Mouse (Mus musculus): ENCODE data around the gene Mrpl2.

Gene Mrpl2

DNA sequence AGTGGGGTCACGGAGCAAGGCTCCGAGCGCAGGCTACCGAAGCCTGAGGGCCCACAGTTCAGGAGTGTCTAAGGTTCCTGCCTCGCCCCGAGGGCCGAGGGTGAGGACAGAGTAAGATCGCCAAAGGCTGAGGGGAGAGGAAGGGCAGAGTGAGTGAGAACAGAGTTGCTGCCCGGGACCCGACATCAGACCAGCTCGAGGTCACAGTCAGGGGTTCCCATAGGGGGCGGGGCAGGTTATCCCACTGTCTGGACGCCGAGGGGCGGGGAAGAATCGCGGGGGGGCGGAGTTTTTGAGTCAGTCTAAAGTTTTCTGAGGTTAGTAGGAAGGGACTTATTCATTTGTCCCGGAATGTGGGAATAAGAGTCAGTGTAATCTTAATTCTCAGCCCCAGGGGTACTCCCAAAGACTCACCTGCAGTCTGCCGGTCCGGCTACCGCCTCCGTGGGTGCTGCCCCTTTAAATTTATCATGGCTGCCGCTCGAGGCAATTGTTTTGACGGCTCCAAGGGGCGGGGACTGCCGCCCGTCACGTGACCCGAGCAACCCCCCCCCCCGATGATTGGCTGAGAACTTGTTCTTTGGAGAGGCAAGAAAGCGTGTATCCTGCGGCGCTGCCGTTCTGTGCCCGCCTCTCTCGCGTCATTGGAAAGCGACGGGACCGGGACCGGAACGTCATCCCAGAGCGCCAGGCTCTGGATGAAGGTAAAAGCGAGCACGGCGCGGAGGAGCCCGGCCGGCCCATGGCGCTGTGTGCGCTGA lies at the start of gene Mrpl2, which contains the start of gene Klc4:
Gene Mrpl2 (plus strand): TSS at position 669 of the 761 bp plus-strand sequence.
Gene Klc4 (minus strand): TSS at position 462 of the 761 bp plus-strand sequence.
- DNase-seq (ENCODE audit: extremely low spot score, low spot score), result peak; percentile 100

- no peak for DNase-seq (ENCODE audit: extremely low spot score, low spot score)
Observed at GRCm38 (mm10) chr17:46597956-46598355, 48.1 kb upstream of the Mrpl2 start.

GRCm38 (mm10) chr17:46598963-46599362 lies 47.1 kb upstream of the Mrpl2 start:
- no peak for DNase-seq (ENCODE audit: extremely low spot score, low spot score)

DNA sequence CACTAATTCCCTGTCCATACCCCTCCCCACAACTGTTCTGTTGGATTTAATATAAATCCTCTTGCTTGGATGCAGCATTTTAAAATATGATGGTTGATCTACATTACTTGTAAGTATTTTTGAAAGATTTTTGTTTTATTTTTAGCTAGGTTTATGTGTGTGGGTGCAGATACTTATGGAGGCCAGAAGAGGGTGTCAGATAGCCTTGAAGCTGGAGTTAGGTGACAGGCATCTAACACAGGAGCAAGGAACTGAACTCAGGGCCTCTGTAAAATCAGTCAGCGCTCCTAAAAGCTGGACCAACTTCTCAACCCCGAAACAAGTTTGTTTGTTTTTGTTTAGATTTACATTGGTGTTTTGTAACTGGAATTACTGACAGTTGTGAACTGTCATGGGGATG lies 45.5 kb upstream of the Mrpl2 start:
- DNase-seq (ENCODE audit: extremely low spot score, low spot score), result no peak

DNA sequence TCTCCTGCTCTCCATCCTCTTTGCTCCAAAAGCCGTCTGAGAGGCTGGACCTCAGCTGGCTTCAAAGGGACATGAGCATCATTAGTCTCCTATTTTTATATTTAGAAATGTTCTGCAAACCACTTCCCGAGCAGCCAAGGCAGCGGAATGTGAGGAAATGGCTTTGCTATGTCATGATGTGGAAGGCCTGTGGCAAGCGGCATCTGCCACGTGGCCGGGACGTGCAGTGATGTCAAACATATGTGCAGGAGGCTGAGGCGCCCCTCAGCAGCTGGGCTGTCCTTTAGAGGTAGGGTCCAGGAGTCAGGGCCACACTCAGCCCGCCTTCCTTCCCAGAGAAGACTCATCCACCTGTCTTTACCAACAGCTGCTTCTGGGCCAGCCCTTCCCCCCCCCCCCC lies 43.8 kb upstream of the Mrpl2 start:
- no peak for DNase-seq (ENCODE audit: extremely low spot score, low spot score)

- DNase-seq (ENCODE audit: extremely low spot score, low spot score), result no peak
Observed at GRCm38 (mm10) chr17:46603229-46603628, 42.8 kb upstream of the Mrpl2 start.

GRCm38 (mm10) chr17:46605126-46605525 lies 40.9 kb upstream of the Mrpl2 start:
- no peak for DNase-seq (ENCODE audit: extremely low spot score, low spot score)

GRCm38 (mm10) chr17:46605987-46606386 lies 40.0 kb upstream of the Mrpl2 start:
- DNase-seq (ENCODE audit: extremely low spot score, low spot score), result no peak

- DNase-seq (ENCODE audit: extremely low spot score, low spot score), result no peak
Observed at GRCm38 (mm10) chr17:46609721-46610514, 36.1 kb upstream of the Mrpl2 start.

- DNase-seq (ENCODE audit: extremely low spot score, low spot score), result no peak
Observed at GRCm38 (mm10) chr17:46611316-46611715, 34.7 kb upstream of the Mrpl2 start.

DNA sequence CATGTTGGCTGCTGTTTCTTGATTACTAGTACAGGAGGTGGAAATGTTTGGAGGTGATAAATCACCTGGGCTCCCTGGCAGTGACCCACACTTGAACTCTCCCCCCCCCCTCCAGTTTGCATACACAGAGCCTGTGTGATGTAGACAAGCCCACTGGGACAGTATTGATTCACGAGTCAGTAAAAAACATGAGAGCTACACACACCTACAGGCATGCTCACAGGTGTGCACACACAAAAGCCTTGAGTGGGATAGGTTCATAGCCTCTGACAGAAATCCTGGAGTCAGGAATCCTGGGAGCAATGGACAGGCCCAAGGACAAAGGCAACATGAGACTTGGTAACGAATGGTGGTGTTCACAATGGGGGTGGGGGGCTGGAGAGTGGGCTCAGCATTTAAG lies 33.8 kb upstream of the Mrpl2 start:
- DNase-seq (ENCODE audit: extremely low spot score, low spot score), result no peak

- DNase-seq (ENCODE audit: extremely low spot score, low spot score), result no peak
Observed at GRCm38 (mm10) chr17:46612820-46613219, 33.2 kb upstream of the Mrpl2 start.

- DNase-seq (ENCODE audit: extremely low spot score, low spot score), result no peak
Observed at GRCm38 (mm10) chr17:46613229-46613628, 32.8 kb upstream of the Mrpl2 start.

- no peak for DNase-seq (ENCODE audit: extremely low spot score, low spot score)
Observed at GRCm38 (mm10) chr17:46617799-46618198, 28.2 kb upstream of the Mrpl2 start.

DNA sequence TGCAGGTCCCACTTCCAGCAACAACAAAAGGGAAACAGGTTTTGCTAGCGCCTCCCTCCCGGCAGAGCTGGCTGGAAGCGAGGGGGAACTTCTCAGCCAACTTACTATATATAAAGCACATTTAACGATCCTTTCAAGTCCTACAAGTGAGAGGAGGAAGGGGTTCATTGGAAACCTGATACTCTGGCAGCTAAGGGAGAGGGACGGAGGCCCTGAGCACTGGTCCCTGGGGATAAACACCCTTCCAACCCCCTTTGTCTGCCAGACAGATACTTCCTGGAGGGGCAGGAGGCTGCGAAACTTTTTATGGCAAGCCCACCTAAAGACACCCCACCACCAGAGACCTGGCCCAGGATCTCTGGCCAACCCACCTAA lies 27.6 kb upstream of the Mrpl2 start:
- peak; percentile 53 for DNase-seq (ENCODE audit: extremely low spot score, low spot score)

DNA sequence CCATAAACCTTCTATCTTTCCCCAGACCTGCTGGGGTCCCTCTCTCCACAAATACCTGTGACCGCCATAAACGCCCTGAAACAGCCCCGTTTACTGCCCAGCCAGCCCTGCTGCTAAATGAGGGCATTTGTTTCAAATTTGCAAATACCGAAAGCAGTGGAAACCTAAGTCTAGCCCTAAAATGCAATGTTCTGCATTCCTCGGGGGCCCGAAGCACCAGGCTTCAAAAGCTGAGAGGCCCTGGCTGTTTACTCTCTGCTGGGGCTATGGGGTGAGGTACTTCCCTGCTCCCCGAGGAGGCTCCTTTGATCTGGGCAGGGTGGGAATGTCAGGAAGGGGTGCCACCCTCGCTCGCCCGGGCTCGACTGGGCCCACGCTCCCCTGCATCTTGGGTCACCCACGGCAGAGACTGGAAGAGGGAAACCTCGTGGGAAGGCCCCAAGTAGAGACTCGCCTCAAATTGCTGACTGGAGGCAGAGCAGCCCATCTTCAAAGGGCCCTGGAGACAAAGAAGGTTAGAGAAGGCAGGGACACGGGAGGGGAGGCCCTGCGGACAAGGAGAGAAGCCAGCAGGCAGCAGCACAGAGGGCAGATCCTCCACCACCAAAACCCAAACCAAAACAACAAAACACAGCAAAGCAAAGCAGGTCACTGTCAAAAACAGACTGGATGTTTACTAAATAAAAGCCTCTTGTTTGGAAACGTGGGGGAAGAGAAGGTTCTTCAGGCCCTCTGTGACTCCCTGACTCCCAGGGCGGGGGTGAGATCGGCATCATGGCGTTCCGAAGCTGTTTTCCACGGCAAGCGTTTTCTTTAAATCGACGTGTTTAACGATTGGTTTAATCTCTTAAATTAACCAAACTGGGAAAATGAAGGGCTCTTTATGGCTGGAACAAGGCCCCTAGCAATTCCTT lies 27.0 kb upstream of the Mrpl2 start:
- DNase-seq (ENCODE audit: extremely low spot score, low spot score), result peak; percentile 65

- no peak for DNase-seq (ENCODE audit: extremely low spot score, low spot score)
Observed at GRCm38 (mm10) chr17:46619683-46620357, 26.2 kb upstream of the Mrpl2 start.

GRCm38 (mm10) chr17:46621324-46621723 lies 24.7 kb upstream of the Mrpl2 start:
- DNase-seq (ENCODE audit: extremely low spot score, low spot score), result no peak

- no peak for DNase-seq (ENCODE audit: extremely low spot score, low spot score)
Observed at GRCm38 (mm10) chr17:46622269-46622668, 23.8 kb upstream of the Mrpl2 start.

GRCm38 (mm10) chr17:46623819-46624557 lies 22.0 kb upstream of the Mrpl2 start:
- no peak for DNase-seq (ENCODE audit: extremely low spot score, low spot score)

Data from neural tube, embryonic 10.5 days (tissue).